Comparison of ENCODE assay signal across 1 mouse cellular context in the genomic region with DNA sequence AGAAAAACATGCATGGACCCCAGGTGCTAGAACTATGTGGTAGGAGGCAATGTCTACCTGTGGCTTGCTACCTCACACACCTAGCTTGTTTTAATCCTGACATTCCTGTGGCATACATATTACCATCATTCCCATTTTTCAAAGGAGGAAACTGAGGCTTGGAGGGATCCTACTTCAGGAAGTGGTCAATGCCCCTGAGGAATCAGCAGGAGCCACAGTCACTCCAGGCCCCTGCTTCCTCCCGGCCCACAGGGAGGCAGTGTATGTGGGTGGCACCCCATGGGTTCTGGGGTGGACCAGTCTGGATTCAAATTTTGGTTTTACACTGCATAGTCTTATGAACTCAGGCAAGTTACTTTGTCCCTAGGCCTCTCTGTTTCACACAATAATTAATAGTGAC.
TF ChIP-seq lines count a peak whose summit lies in the region.

No protein-coding gene starts in this region.

TF ChIP-seq in CH12.LX, 34 proteins besides CTCF, POLR2A, EP300 and RAD21 (continued from another document):
- TF ChIP-seq RCOR1 (conservative IDR thresholded peaks at IDR 0.05; ENCODE audit: low read depth, low read length) (no peak), ETS1 (conservative IDR thresholded peaks at IDR 0.05; ENCODE audit: low read depth, low read length) (no peak), USF2 (conservative IDR thresholded peaks at IDR 0.05; ENCODE audit: low read depth, low read length) (no peak), TBP (conservative IDR thresholded peaks at IDR 0.05; ENCODE audit: low read depth, low read length) (no peak), BHLHE40 (IDR thresholded peaks at IDR 0.05; ENCODE audit: low read depth, low read length) (no peak)
